Mouse (Mus musculus) monocyte, adult 2 months (primary cell): ENCODE data around the gene Ifrd1.

ENCODE experiments used
- DNase-seq, 2 experiments: peaks; one replicate each; pipeline ENCODE4 v3.0.0; 2022; ENCODE audit warnings: low spot score in 2 of 2, low read depth in 1 of 2

The Ifrd1 gene

DNA sequence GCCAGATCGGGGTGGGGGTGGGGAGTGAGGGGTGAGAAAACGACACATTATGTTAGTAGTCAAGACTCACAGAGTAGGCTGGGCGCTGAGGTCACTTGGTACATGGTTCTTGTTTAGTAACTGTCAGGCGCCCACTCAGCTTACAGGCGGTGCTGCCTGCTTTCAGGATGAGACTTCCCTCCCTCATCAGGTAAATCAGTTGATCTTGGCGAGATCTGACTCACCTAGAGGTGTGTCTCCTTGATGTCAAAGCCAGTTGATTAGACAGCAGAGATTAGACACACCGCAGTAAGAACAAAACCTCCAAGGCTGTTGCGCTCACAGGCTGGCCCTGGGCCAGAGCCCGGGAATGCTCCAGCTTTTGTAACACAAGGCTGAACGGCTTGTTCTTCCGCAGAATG, 4.5 kb downstream of the Ifrd1 start:
- DNase-seq: no peak

DNA sequence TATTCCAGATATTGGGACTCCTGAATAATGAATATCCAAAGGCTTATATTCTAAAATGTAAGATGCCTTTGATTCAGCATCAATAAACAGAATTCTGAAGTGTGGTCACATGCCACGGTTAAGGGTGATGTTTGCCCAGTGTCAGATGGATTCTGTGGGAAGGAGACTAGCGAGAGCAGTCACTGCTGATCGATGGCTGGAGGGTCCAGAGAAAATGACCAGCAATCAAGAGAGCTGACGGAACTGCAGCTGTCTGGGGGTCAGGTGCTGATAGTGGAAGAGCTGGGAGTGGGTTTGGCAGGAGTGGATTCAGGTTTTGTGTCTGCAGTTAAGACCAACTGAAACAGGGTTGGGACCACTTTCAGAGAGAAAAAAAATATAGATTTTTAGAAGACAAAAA, 5.1 kb downstream of the Ifrd1 start:
- no peak for DNase-seq

DNA sequence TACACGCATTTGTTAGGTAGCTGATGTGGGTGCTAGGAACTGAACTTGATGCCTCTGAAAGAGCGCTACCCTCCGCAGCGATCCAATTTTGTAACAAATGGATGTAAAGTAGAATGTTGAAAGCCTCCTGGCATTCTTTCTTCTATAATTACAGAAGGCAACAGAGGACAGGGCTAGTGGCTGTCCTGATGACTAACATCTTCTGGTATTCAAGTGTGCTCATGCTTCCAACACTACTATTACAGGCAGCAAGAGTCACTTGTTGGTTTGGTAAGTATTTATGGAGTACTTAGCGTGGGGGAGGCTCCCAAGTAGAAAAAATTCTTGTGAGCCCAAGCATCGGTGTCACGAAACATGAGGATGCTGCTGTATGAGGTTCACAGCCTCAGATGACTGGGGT, 9.1 kb downstream of the Ifrd1 start:
- DNase-seq: no peak

DNA sequence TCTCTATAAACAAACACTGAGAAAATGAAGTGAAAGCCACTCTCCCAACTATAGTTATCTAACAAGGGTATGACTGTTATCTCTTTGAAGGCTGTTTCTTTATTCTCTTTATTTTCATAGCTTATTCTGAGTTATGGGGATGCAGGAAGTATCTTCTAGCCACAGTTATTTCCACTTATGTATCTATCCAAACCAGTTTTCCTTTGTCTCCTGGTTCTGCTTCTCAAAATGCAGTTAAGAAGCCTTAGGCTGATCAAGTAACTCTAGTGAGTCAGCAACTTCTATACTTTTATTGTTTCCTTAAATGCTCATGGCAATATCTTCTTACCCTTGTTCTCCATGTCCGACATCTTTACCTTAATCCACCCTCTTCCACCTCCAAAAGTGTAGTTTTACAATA, 16.1 kb downstream of the Ifrd1 start:
- no peak for DNase-seq

DNA sequence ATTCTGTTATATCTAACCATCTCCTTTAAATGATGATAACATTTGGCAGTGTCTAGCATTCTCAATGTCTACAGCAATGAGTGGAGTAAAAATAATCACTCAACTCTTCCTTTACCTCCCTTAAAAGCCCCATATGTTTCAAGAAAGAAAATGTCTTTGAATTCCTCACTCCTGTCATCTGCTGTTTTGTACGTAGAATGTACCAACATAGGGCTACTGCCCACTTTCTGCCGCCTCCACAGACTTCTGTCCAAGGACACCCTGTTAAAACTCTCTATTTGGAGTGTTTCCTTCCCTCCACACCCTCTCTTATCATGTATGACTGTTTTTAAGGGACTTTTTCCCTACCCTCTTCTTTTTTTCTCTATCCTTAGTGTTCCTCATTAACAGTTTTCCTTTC, 16.7 kb downstream of the Ifrd1 start:
- no peak for DNase-seq

DNA sequence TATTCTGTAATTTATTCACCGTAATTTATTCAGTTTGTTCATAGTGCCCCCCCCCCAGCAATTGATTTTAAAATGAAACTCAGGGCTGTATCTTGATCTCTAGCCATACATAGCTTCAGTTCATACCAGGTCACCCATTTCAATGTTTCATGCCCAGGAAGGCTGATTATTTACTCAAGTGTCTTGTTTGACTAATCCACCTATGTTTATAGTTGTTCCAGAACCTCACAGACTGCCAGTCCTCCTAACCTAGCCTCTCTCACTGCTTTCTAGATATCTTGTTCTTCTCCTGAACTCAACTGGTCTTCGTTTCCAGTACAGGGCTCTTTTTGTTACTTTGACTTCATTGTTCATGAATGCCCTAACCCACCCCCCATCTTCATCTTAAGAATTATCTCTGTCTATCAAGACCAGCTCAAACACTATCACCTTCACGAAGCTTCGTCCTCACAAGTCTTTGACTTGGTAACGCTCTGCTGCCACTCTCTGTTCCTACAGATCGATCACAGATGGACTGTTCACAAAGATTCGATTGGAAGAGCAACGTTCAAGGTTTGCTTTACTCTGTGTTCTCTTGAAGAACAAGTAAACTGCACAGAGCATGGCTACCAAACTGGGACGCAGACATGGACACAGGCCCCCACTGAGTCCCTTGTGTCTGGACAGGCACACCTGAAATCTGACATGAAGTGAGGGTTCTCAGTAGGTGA, 24.0 kb downstream of the Ifrd1 start:
- no peak for DNase-seq

DNA sequence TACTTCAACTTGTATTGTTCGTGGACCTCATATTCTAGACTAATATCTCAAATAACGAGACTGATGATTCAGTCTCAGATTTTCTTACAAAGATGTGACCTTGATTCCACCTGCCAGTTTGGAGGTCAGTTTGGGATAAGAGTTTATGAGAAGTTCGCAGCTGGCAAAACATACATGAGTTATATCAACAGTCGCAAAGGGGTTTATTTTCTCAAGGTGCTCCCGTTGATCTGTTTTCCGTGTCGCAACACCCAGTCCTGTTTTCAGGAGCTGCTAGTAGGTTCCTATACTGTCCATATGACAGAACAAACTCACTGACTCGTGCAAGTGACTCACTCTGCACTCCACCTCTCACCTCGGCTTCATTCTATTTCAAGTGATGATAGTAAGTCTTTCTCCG, 24.6 kb downstream of the Ifrd1 start:
- DNase-seq: peak in 1 of 2 experiments; percentile 24

DNA sequence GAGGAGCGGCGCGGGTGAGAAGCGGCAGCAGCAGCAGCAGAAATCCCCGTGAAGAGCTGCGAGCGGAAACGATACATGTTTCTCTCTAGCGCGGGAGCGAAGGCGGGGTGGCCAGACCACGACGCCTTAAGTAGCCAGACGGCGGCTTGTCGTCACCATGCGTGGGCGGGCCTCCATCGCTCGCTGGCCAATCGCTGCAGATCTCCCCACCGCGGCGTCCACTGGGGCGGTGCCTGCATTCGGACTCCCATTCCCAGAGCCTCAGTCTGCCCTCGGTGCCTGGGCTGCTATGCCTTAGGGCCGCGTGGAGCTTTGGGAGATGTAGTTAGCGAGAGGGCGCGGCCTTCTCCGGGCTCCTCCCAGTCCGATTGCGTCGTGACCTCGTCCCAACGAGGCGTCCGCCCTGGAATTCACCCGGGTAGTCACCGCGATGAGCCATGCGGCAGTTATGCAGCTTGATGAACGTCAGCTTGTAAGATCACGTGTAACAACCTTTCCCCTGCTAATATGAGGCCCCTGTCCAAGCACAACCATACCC, 25.2 kb downstream of the Ifrd1 start:
- DNase-seq: peak; percentile 99

DNA sequence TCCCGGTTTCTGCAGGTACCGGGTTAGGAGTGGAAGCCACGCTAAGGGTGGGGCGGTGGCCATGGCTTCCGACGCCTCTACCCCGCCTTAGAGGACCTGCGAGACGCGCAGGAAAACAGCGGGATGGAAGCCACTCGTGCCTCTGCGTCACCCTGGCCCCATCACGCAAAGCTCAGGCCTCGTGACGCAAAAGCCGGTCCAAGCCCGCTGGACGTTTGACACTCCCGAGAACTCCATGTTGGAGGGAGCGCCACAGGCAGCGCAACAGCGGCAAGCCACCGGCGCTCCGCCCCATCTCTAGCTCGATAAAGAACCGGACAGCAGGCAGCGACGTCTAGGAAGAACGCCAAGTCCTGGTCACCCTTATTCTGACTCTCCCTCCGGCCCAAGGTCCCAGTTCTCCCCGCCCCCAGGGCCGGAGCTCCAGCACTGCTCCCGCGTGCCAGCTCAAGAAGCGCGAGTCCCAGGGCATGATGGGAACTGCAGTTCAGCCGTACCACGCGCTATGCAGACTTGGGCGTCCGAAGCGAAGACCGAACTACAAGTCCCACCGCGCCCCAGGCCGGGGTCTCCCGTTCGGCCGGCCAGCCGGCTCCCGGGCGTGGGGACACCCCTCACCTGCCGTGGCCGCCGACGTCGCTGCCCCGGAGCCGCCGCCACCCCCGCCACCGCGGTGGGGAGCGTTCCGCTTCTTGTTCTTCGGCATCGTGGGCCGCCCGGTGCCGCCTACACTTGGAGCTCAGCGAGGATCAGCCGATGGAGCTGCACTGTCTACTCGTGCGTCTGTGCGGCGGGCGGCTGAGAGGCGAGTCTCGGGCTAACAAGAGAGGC, 25.8 kb downstream of the Ifrd1 start:
- peak; percentile 66 to 84 for DNase-seq

DNA sequence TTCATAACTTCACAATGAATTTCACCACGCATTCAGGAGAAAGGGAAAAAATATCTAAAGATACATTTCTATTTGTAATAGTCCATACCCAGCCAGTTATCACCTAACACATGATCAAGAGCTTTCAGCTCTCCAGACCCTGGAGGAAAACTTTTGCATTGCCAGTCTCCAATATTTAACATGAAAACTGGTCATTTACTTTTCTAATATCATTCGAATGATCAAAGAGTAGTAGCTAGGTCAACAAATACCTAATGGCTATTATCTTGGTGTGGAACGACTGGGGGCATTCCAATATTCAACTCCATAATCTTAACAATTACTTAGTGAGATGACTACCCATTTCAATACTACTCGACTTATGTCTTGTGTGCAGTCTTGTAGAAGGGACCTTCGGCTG, 26.7 kb downstream of the Ifrd1 start:
- DNase-seq: no peak

DNA sequence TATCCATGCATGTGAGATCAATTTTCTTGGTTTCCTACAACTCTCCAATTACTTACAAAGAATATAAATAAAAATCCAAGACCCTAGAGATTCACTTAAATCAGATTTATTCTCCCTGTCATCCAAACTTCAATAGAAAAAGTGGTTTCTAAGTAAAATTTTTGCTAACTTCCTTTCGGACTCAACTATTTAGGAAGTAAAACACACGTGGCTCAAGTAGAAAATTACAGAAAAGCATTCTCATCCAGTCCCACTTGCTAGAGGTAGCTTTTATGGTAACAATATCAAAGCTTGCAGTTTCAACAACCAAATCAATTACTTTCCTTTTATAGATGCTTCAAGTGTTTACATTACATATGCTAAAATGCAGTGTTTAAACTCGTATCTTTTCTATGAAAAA, 27.4 kb downstream of the Ifrd1 start:
- no peak for DNase-seq

DNA sequence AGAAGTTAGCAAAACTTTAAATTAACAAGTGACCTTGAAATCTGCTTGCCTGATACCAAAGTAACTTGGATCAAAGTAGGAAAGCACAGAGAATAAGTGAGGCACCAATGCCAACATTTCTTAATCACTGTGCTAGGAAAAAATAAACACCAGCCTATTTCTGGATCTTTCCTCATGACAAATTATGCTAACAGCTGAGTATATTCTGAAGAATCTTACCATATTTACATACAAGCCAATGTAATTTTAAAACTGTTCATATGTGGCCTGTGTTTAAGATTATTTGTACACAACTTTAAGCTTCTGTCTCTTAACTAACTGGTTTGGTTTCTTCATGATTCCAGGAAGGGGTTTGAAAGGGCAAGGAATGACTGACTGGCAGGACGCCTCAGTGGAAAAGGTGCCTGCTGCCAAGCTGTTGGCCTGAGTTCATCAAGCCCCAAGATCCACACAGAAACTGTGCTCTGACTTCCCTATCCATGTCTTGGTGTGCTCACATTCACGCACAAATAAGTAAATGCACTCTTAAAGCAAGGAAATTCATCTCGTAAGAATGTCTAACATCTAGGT, 28.2 kb downstream of the Ifrd1 start:
- DNase-seq: no peak

DNA sequence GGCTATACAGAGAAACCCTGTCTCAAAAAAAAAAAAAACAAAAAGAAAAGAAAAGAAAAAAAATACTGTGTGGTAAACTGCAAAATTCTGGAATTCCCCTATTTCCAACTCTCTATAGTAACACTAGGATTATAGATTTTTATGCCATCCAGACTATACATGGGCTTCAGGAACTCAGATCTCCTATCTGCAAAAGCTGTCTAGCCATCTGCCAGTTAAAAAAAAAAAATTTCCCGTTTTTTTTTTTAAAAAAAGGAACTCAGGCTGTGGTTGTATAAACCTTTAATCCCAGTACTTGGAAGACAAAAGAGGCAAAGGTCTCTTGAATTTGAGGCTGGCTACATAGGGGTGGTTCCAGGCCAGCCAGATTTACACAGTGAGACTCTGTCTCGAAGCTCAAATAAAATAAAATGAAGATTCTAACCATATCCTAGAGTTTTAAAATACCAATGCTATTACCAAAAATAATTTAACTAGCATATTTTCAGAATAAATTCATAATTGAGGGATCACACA, 29.8 kb downstream of the Ifrd1 start:
- no peak for DNase-seq

DNA sequence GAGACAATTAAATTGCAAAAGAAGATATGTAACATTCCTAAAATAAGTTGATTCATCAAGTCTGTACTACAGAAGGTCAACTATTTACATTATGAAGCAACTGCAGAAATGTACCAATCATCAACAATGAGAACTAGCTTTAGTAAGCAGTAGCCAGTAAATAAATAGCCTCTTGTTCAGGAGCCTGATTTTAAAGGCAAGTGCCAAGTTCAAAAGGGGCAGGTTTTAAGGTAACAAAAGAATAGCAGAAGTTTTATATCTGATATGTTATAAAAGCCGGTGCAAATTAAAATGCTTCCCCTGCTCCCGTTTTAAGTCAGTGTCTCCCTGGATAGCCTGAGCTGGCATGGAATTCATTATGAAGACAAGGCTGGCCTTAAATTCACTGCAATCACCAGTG, 30.5 kb downstream of the Ifrd1 start:
- DNase-seq: no peak

DNA sequence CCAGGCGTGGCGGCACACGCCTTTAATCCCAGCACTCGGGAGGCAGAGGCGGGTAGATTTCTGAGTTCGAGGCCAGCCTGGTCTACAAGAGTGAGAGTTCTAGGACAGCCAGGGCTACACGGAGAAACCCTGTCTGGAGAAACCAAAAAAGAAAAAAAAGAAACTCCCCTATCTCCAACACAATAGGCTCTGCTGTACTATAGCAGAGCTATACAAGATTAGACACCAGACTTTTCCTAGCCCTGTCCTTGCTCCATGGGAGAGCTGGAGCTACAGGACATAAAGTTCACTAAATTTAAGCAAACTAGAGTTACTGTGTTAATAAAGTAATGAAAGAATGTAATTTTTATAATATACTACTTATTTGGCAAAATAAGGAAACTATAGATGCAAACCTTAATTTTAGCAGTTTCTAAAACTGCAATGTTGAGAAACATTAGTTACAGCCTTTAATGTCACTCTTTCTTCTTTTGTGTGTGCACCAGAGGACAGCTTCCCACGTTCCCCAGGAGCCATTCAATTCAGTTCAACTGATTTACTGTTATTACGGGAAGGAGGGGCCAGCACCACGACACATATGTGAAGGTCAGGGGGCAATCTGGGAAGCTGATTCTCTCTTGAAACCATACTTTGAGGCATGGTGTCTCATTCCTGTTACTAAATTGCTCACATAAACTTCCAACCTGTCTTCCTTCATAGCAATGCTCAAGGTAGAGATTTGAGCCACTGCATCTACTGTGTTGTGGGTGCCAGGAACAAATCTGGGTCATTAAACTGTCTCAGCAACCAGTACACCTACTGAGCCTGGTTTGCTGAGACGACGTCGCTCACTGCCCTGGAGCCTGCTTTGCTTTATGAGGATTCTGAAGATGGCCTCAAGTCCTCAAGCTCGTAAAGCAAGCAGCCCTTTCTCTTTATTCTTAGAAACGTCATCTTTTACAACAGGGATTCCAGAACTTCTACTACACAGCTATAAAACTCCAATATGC, 33.1 kb downstream of the Ifrd1 start:
- no peak for DNase-seq

DNA sequence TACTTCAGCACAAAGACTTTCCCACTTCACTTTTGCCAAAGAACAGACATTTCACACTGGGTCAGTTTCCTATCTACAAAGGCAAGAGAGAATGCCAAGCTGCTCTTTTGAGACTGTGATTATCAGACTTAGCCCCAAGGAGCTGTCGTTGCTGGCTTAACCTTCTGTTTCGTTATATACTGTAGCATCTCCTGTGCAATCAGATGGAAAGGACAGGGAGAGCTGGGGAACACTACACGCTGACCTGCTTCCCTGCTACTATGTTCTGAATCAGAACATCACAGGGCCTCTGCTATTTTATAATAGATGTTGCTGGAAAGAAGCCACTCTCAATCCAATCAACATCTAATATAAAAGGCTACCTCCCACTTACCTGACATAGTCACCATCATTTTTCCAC, 39.3 kb downstream of the Ifrd1 start:
- no peak for DNase-seq

DNA sequence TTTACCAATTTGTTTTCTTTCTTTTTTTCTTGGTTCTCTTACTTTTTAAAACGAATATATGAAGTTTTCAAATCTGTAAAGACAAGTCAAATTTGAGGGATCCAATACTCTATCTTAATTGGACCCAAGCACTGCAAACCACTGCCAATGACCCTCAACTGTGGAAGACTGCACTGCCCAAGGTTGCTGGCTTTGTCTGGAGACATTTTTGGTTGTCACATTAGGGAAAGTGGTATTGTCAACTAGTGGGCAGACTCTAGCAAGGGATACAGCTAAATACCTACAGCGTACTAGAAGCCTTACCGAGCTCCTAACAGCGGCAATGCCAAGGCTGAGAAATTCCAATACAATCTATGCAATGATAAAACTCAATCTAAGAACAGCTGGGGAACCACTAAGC, 40.4 kb downstream of the Ifrd1 start:
- DNase-seq: no peak

DNA sequence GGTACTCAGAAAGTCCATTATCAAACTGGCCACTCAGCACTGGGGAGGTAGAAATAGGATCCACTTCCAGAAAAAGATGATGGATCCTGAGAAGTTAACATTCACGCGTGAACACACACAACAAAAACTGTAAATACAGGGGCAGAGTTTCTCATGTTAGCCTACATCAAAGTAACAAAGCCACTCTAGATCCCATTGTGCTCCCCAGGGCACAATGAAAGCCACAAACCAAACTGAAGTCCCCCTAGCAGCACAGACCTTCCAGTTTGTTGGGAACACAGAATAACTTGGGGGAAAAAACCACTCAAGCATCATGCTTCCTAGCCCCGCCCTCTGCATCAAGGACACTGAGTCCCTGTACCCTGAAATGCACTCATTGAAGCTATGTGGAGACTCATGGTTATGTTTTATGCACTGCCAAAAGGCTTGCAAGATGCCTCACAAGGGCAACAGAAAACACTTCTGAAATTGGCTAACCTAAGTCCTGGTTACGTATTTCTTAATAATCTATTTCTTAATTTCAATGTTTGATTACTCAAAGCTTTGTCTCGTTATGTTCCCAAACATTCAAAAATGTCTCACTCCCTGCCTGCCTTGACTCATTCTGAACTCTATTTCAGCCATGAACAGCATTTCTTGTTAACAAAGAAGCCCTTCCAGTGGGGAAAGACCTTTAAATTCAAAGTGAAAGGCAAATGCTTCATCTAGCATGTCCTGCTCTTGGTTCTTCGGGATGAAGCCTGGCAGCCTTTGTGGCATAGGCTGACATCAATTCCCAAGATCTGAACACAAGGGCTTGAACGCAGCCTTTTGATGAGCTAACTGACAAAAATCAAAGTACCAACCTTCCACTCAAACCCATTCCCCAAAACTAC, 45.9 kb downstream of the Ifrd1 start:
- DNase-seq: no peak

DNA sequence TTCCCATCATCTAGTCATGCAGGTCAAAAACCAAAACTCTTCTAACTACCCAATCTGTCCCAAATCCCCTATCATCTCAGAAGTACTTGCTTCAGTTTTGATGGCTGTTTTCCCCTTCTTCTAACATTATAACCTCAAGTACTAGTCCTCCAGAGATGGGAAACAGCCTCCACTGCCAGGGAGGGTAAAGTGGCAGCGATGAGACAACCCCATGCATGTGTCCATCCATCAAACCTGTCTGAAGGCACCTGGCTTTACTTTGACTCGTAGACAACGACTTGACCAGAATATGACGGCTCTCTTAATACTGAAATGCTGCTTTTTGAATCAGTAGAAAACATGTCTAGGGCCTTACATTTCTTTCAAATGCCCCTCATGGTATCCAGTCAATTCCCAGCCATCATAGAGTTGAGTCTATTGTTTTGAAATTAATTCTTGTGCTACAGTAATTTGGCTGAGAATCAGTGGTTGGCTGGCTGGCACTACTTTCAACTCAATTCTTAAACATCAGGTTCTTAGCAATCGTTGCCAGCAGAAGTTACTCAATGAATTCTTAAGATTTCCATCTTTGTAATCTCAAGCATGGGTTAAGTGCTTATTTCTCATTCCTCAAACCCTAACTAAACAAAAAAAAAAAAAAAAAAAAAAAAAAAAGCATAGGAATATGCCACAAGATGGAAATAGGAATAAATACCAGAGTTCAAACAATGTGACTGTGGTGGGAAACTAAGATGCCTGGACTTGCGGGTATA, 47.6 kb downstream of the Ifrd1 start:
- no peak for DNase-seq
